Mouse (Mus musculus) hindbrain, embryonic 16.5 days (tissue): ENCODE results near the gene Ddr2. TPM values are rescaled to one million over a fixed set of nuclear protein-coding genes. Genes with fewer than 3 reads are reported as not detected.
A peak's percentile ranks its signal among the peaks of the same experiment; 100 is the strongest.

Experiments
- ATAC-seq: fragments of 200-750 bp; cut with Nextera tagmentation; 2 replicates; pipeline ENCODE4 v1.8.0; 2017; ENCODE audit warnings: moderate TSS enrichment, moderate library complexity
- H3K27ac ChIP-seq: fragments of 300-500 bp; sonication (generic); 2 replicates; pipeline ENCODE4 v1.5.1; 2014; ENCODE audit warnings: low read depth, mild to moderate bottlenecking, control low read depth, low read length, moderate library complexity
- H3K27me3 ChIP-seq: fragments of 300-500 bp; sonication (generic); replicated peaks from 2 replicates; pipeline ENCODE4 v1.6.1; 2014; ENCODE audit warnings: low read length; ENCODE audit not compliant: control insufficient read depth, insufficient read depth
- H3K36me3 ChIP-seq: fragments of 300-500 bp; sonication (generic); 2 replicates; pipeline ENCODE4 v1.6.1; 2014; ENCODE audit warnings: mild to moderate bottlenecking, low read length, moderate library complexity, mixed read lengths; ENCODE audit not compliant: control insufficient read depth, insufficient read depth
- H3K4me1 ChIP-seq: fragments of 300-500 bp; sonication (generic); 2 replicates; pipeline ENCODE4 v1.6.1; 2014; ENCODE audit warnings: low read depth, low read length; ENCODE audit not compliant: control insufficient read depth, insufficient read depth
- H3K4me2 ChIP-seq: fragments of 300-500 bp; sonication (generic); 2 replicates; pipeline ENCODE4 v1.6.1; 2014; ENCODE audit warnings: mild to moderate bottlenecking, low read length, control low read depth, moderate library complexity
- H3K4me3 ChIP-seq: fragments of 300-500 bp; sonication (generic); 2 replicates; pipeline ENCODE4 v1.5.1; 2014; ENCODE audit warnings: mild to moderate bottlenecking, low read length, control low read depth, moderate library complexity
- H3K9ac ChIP-seq: fragments of 300-500 bp; sonication (generic); 2 replicates; pipeline ENCODE4 v1.6.1; 2014; ENCODE audit warnings: low read depth, mild to moderate bottlenecking, control low read depth, low read length, moderate library complexity
- H3K9me3 ChIP-seq: fragments of 300-500 bp; sonication (generic); 2 replicates; pipeline ENCODE4 v1.6.1; 2014; ENCODE audit warnings: mild to moderate bottlenecking, low read length, moderate library complexity; ENCODE audit not compliant: control insufficient read depth
- WGBS: fragments of 180-500 bp; shearing (Covaris S2); extraction: QIAGEN DNeasy Blood & Tissue Kit; methylation state at CpG from one replicate; pipeline ENCODE4 v1.1.7; 2014; 5-methylcytosine and 5-hydroxymethylcytosine counted together
- polyA plus RNA-seq: library from polyadenylated mRNA; unstranded; fragments of >200 nt; fragmentation: Nextera tagmentation; extraction: Ambion mirVana; gene quantifications from 2 replicates; pipeline ENCODE4 v1.2.1, GENCODE M21; 2015

Ddr2 gene
- polyA plus RNA-seq: 7.7 and 10.1 TPM in 2 replicates

GRCm38 (mm10) chr1:170110516-170111332, at the start of gene Ddr2:
Gene Ddr2, minus strand, starts transcription at chr1:170110762.
- H3K27ac ChIP-seq: 0 out of 2 replicates have a peak within 1 kb of the TSS, but pooled peaks have one; percentile 17
- no peaks in the 10 kb centered on the region for H3K36me3 ChIP-seq
- H3K27me3 ChIP-seq: no peaks in the 10 kb centered on the region
- WGBS: 70% methylated on average over 17 of the region's 17 CpGs
- no peaks in the 10 kb centered on the region for H3K9me3 ChIP-seq
- no peaks in the 10 kb centered on the region for H3K4me1 ChIP-seq
- no peak for ATAC-seq
- H3K4me3 ChIP-seq: peak within 1 kb of the TSS; percentile 21
- H3K4me2 ChIP-seq: peak within 1 kb of the TSS; percentile 21
- H3K9ac ChIP-seq: peak within 1 kb of the TSS; percentile 27

- Histone ChIP-seq H3K4me2 (no peak overlapping the region), H3K9ac (no peak overlapping the region), H3K4me3 (no peak overlapping the region), H3K9me3 (no peaks in the 10 kb centered on the region), H3K36me3 (no peaks in the 10 kb centered on the region; the same call in none of the 2 replicates), H3K27me3 (no peaks in the 10 kb centered on the region), H3K27ac (no peak overlapping the region), H3K4me1 (no peaks in the 10 kb centered on the region)
- no peak for ATAC-seq
- WGBS: 84% methylated on average over 2 of the region's 2 CpGs
Observed at GRCm38 (mm10) chr1:170159707-170160106, 49.1 kb upstream of the Ddr2 start.

GRCm38 (mm10) chr1:170155761-170156160, 45.2 kb upstream of the Ddr2 start:
- H3K27me3 ChIP-seq: no peaks in the 10 kb centered on the region
- WGBS: 69% methylated on average over 5 of the region's 5 CpGs

GRCm38 (mm10) chr1:170155298-170155697, 44.7 kb upstream of the Ddr2 start:
- 64% methylated on average over 2 of the region's 2 CpGs for WGBS
- H3K9me3 ChIP-seq: no peaks in the 10 kb centered on the region

More at GRCm38 (mm10) chr1:170155761-170156160, 45.2 kb upstream of the Ddr2 start:
- H3K4me1 ChIP-seq: no peaks in the 10 kb centered on the region
- H3K9ac ChIP-seq: no peak overlapping the region
- H3K4me2 ChIP-seq: no peak overlapping the region
- ATAC-seq: peak; percentile 37; the same call in 1 of the 2 replicates
- no peaks in the 10 kb centered on the region for H3K9me3 ChIP-seq
- H3K4me3 ChIP-seq: no peak overlapping the region
- H3K36me3 ChIP-seq: no peaks in the 10 kb centered on the region; the same call in 1 of the 2 replicates
- H3K27ac ChIP-seq: no peak overlapping the region

GRCm38 (mm10) chr1:170153986-170154385, 43.4 kb upstream of the Ddr2 start:
- H3K27ac ChIP-seq: no peak overlapping the region
- no peak overlapping the region for H3K4me2 ChIP-seq
- WGBS: 83% methylated on average over 8 of the region's 8 CpGs
- H3K4me3 ChIP-seq: no peak overlapping the region
- H3K27me3 ChIP-seq: no peaks in the 10 kb centered on the region
- no peak for ATAC-seq
- H3K4me1 ChIP-seq: no peaks in the 10 kb centered on the region
- no peak overlapping the region for H3K9ac ChIP-seq
- peaks cover 2% of the 10 kb centered on the region for H3K36me3 ChIP-seq
- no peaks in the 10 kb centered on the region for H3K9me3 ChIP-seq

More at GRCm38 (mm10) chr1:170155298-170155697, 44.7 kb upstream of the Ddr2 start:
- no peak overlapping the region for H3K9ac ChIP-seq
- no peak overlapping the region for H3K27ac ChIP-seq
- H3K4me1 ChIP-seq: no peaks in the 10 kb centered on the region
- no peak overlapping the region for H3K4me3 ChIP-seq
- no peak overlapping the region for H3K4me2 ChIP-seq
- no peaks in the 10 kb centered on the region for H3K27me3 ChIP-seq
- no peaks in the 10 kb centered on the region; the same call in 1 of the 2 replicates for H3K36me3 ChIP-seq
- ATAC-seq: no peak

GRCm38 (mm10) chr1:170152552-170152951, 42.0 kb upstream of the Ddr2 start:
- H3K9me3 ChIP-seq: no peaks in the 10 kb centered on the region
- no peaks in the 10 kb centered on the region for H3K27me3 ChIP-seq
- no peak overlapping the region for H3K4me3 ChIP-seq
- peaks cover 12% of the 10 kb centered on the region for H3K36me3 ChIP-seq
- 93% methylated on average over 2 of the region's 2 CpGs for WGBS
- H3K27ac ChIP-seq: no peak overlapping the region
- no peak for ATAC-seq
- no peak overlapping the region for H3K9ac ChIP-seq
- no peak overlapping the region for H3K4me2 ChIP-seq
- H3K4me1 ChIP-seq: no peaks in the 10 kb centered on the region

- H3K4me2 ChIP-seq: no peak overlapping the region
- no peaks in the 10 kb centered on the region for H3K27me3 ChIP-seq
- H3K36me3 ChIP-seq: peaks cover 12% of the 10 kb centered on the region
- no peaks in the 10 kb centered on the region for H3K4me1 ChIP-seq
- H3K27ac ChIP-seq: no peak overlapping the region; the same call in 1 of the 2 replicates
- ATAC-seq: no peak
- no peaks in the 10 kb centered on the region for H3K9me3 ChIP-seq
- 50% methylated on average over 6 of the region's 6 CpGs for WGBS
- H3K4me3 ChIP-seq: no peak overlapping the region
- no peak overlapping the region for H3K9ac ChIP-seq
Observed at GRCm38 (mm10) chr1:170150870-170151269, 40.3 kb upstream of the Ddr2 start.

- Histone ChIP-seq H3K36me3 (peaks cover 12% of the 10 kb centered on the region), H3K4me2 (no peak overlapping the region), H3K27me3 (no peaks in the 10 kb centered on the region), H3K4me3 (no peak overlapping the region), H3K4me1 (no peaks in the 10 kb centered on the region), H3K9ac (no peak overlapping the region), H3K27ac (no peak overlapping the region), H3K9me3 (no peaks in the 10 kb centered on the region)
- WGBS: 88% methylated on average over 4 of the region's 4 CpGs
- no peak for ATAC-seq
Observed at GRCm38 (mm10) chr1:170149756-170150155, 39.2 kb upstream of the Ddr2 start.

GRCm38 (mm10) chr1:170148536-170148935, 38.0 kb upstream of the Ddr2 start:
- 91% methylated on average over 6 of the region's 6 CpGs for WGBS
- ATAC-seq: no peak
- no peaks in the 10 kb centered on the region for H3K4me1 ChIP-seq
- no peak overlapping the region for H3K27ac ChIP-seq
- H3K36me3 ChIP-seq: peaks cover 15% of the 10 kb centered on the region
- no peaks in the 10 kb centered on the region for H3K27me3 ChIP-seq
- H3K4me2 ChIP-seq: no peak overlapping the region
- H3K9ac ChIP-seq: no peak overlapping the region
- no peaks in the 10 kb centered on the region for H3K9me3 ChIP-seq
- no peak overlapping the region for H3K4me3 ChIP-seq
